Mouse (Mus musculus) kidney, postnatal 0 days (tissue): Measurements from ENCODE around the gene C87436. TPM values are rescaled to one million over a fixed set of nuclear protein-coding genes. Genes with fewer than 3 reads are reported as not detected.

Experiments used
- ATAC-seq: fragments of 200-750 bp; cut with Nextera tagmentation; replicated peaks from 2 replicates; pipeline ENCODE4 v1.8.0; 2017; ENCODE audit warnings: low read depth, moderate number of reproducible peaks, moderate TSS enrichment, moderate library complexity; ENCODE audit not compliant: low FRiP score
- DNase-seq: peaks from one replicate; pipeline ENCODE4 v3.0.0-alpha.2; 2016; ENCODE audit warnings: low spot score
- H3K27ac ChIP-seq: fragments of 300-500 bp; sonication (generic); 2 replicates; pipeline ENCODE4 v1.5.1; 2014; ENCODE audit warnings: mild to moderate bottlenecking
- H3K27me3 ChIP-seq: fragments of 300-500 bp; sonication (generic); 2 replicates; pipeline ENCODE4 v1.6.1; 2014; ENCODE audit warnings: low read length, mixed read lengths; ENCODE audit not compliant: insufficient read depth
- H3K36me3 ChIP-seq: fragments of 300-500 bp; sonication (generic); 2 replicates; pipeline ENCODE4 v1.6.1; 2014; ENCODE audit warnings: low read length, mixed read lengths; ENCODE audit not compliant: insufficient read depth
- H3K4me1 ChIP-seq: fragments of 300-500 bp; sonication (generic); replicated peaks from 2 replicates; pipeline ENCODE4 v1.6.1; 2014; ENCODE audit warnings: antibody characterized with exemption, low read length, mixed read lengths; ENCODE audit not compliant: insufficient read depth
- H3K4me2 ChIP-seq: fragments of 300-500 bp; sonication (generic); 2 replicates; pipeline ENCODE4 v1.6.1; 2014; ENCODE audit warnings: mild to moderate bottlenecking, low read length, moderate library complexity, mixed read lengths
- H3K4me3 ChIP-seq: fragments of 300-500 bp; sonication (generic); replicated peaks from 2 replicates; pipeline ENCODE4 v1.5.1; 2014; ENCODE audit warnings: low read depth, low read length
- H3K9ac ChIP-seq: fragments of 300-500 bp; sonication (generic); 2 replicates; pipeline ENCODE4 v1.6.1; 2014; ENCODE audit warnings: low read depth, low read length
- H3K9me3 ChIP-seq: fragments of 300-500 bp; sonication (generic); replicated peaks from 2 replicates; pipeline ENCODE4 v1.6.1; 2016; ENCODE audit warnings: low read length, inconsistent platforms, mixed read lengths
- CTCF ChIP-seq: IDR thresholded peaks from 2 replicates; pipeline ENCODE4 v1.5.1; 2016; ENCODE audit warnings: antibody characterized with exemption, low read depth, mild to moderate bottlenecking, moderate library complexity
- WGBS: fragments of 180-500 bp; shearing (Covaris S2); extraction: QIAGEN DNeasy Blood & Tissue Kit; methylation state at CpG from one replicate; pipeline ENCODE4 v1.1.7; 2014; 5-methylcytosine and 5-hydroxymethylcytosine counted together
- polyA plus RNA-seq: library from polyadenylated mRNA; unstranded; fragments of >200 nt; fragmentation: Nextera tagmentation; extraction: Ambion mirVana; gene quantifications from 2 replicates; pipeline ENCODE4 v1.2.1, GENCODE M21; 2015

C87436 gene
- polyA plus RNA-seq, 1 experiment from 2014 or later: 23.1 TPM

- DNase-seq (no peak), ATAC-seq (no peak)
- Histone ChIP-seq H3K9ac (peak overlapping the region; percentile 93), H3K9me3 (no peaks in the 10 kb centered on the region), H3K4me3 (peak overlapping the region; percentile 93), H3K27me3 (no peaks in the 10 kb centered on the region), H3K4me1 (peaks cover 20% of the 10 kb centered on the region; the same call in 1 of the 2 replicates), H3K36me3 (peaks cover 15% of the 10 kb centered on the region; the same call in 1 of the 2 replicates), H3K4me2 (peak overlapping the region; percentile 85), H3K27ac (peak overlapping the region; percentile 91)
- no peak for TF ChIP-seq CTCF
- 20% methylated on average over 10 of the region's 10 CpGs for WGBS
Measured at GRCm38 (mm10) chr6:86395969-86396368, 42.2 kb upstream of the C87436 start.

GRCm38 (mm10) chr6:86396581-86397256, 41.5 kb upstream of the C87436 start, which contains the start of gene Pcyox1:
Gene Pcyox1 (minus strand): TSS chr6:86397154.
- peak; percentile 90 for DNase-seq
- peak within 1 kb of the TSS; percentile 93 for H3K4me3 ChIP-seq
- no peaks in the 10 kb centered on the region for H3K9me3 ChIP-seq
- H3K9ac ChIP-seq: peak within 1 kb of the TSS; percentile 93
- peak; percentile 91 for ATAC-seq
- peak within 1 kb of the TSS; percentile 91 for H3K27ac ChIP-seq
- no peaks in the 10 kb centered on the region for H3K27me3 ChIP-seq
- TF ChIP-seq CTCF: peak; percentile 12; the same call in 1 of the 2 replicates
- under 1% methylated on average over 51 of the region's 51 CpGs for WGBS
- H3K36me3 ChIP-seq: peaks cover 8% of the 10 kb centered on the region; the same call in 1 of the 2 replicates
- H3K4me1 ChIP-seq: peaks cover 20% of the 10 kb centered on the region; the same call in 1 of the 2 replicates
- H3K4me2 ChIP-seq: peak within 1 kb of the TSS; percentile 85

- Histone ChIP-seq H3K27me3 (no peaks in the 10 kb centered on the region), H3K9ac (peak overlapping the region; percentile 93), H3K36me3 (0 out of 2 replicates have a peak, but pooled peaks cover 1% of the 10 kb centered on the region), H3K27ac (peak overlapping the region; percentile 91; the same call in 1 of the 2 replicates), H3K4me1 (peaks cover 20% of the 10 kb centered on the region; the same call in 1 of the 2 replicates), H3K9me3 (no peaks in the 10 kb centered on the region), H3K4me3 (peak overlapping the region; percentile 93), H3K4me2 (peak overlapping the region; percentile 85)
- 4% methylated on average over 14 of the region's 14 CpGs for WGBS
- peak; percentile 8 for ATAC-seq
- no peak for TF ChIP-seq CTCF
- DNase-seq: no peak
Measured at GRCm38 (mm10) chr6:86397257-86397980, 40.8 kb upstream of the C87436 start.

- Histone ChIP-seq H3K4me1 (peaks cover 20% of the 10 kb centered on the region; the same call in 1 of the 2 replicates), H3K36me3 (no peaks in the 10 kb centered on the region), H3K9ac (no peak overlapping the region), H3K4me2 (no peak overlapping the region), H3K4me3 (no peak overlapping the region), H3K27ac (no peak overlapping the region), H3K9me3 (no peaks in the 10 kb centered on the region), H3K27me3 (no peaks in the 10 kb centered on the region)
- WGBS: 75% methylated on average over 2 of the region's 2 CpGs
- ATAC-seq (no peak), DNase-seq (no peak)
- no peak for TF ChIP-seq CTCF
Measured at GRCm38 (mm10) chr6:86398986-86399385, 39.2 kb upstream of the C87436 start.

- Histone ChIP-seq H3K4me2 (no peak overlapping the region), H3K4me3 (no peak overlapping the region), H3K9me3 (no peaks in the 10 kb centered on the region), H3K36me3 (no peaks in the 10 kb centered on the region), H3K9ac (no peak overlapping the region), H3K4me1 (peaks cover 16% of the 10 kb centered on the region; the same call in 1 of the 2 replicates), H3K27ac (no peak overlapping the region), H3K27me3 (no peaks in the 10 kb centered on the region)
- DNase-seq (no peak), ATAC-seq (no peak)
- WGBS: 73% methylated on average over 2 of the region's 2 CpGs
- no peak for TF ChIP-seq CTCF
Measured at GRCm38 (mm10) chr6:86399995-86400394, 38.2 kb upstream of the C87436 start.

GRCm38 (mm10) chr6:86400972-86401371, 37.2 kb upstream of the C87436 start:
- ATAC-seq (no peak), DNase-seq (peak; percentile 92)
- Histone ChIP-seq H3K4me2 (peak overlapping the region; percentile 50), H3K9me3 (no peaks in the 10 kb centered on the region), H3K4me3 (0 out of 2 replicates have a peak overlapping the region, but pooled peaks have one; percentile 21), H3K27me3 (no peaks in the 10 kb centered on the region), H3K9ac (no peak overlapping the region), H3K27ac (no peak overlapping the region), H3K36me3 (no peaks in the 10 kb centered on the region), H3K4me1 (peaks cover 11% of the 10 kb centered on the region; the same call in 1 of the 2 replicates)
- peak; percentile 79 for TF ChIP-seq CTCF
- WGBS: 2% methylated on average over 9 of the region's 9 CpGs
